Mouse (Mus musculus) lung, embryonic 15.5 days (tissue): ENCODE measurements around the gene Gm47959. TPM values are rescaled to one million over a fixed set of nuclear protein-coding genes. Genes with fewer than 3 reads are reported as not detected.
"Not testable (repeated sequence)": the region's sequence is repeated elsewhere in the genome, so short reads cannot be mapped to it uniquely, and the experiment has no call there.

Experiments used
- ATAC-seq: fragments of 200-750 bp; cut with Nextera tagmentation; 2 replicates; pipeline ENCODE4 v1.8.0; 2017; ENCODE audit warnings: moderate number of reproducible peaks, borderline replicate concordance; ENCODE audit not compliant: low FRiP score, low TSS enrichment; ENCODE audit errors: extremely low read depth
- H3K27ac ChIP-seq: fragments of 300-500 bp; sonication (generic); 2 replicates; pipeline ENCODE4 v1.5.1; 2015; ENCODE audit warnings: moderate library complexity, mild to moderate bottlenecking, inconsistent platforms
- H3K27me3 ChIP-seq: fragments of 300-500 bp; sonication (generic); 2 replicates; pipeline ENCODE4 v1.6.1; 2015; ENCODE audit warnings: inconsistent platforms
- H3K36me3 ChIP-seq: fragments of 300-500 bp; sonication (generic); 2 replicates; pipeline ENCODE4 v1.6.1; 2015; ENCODE audit warnings: inconsistent platforms
- H3K4me1 ChIP-seq: fragments of 300-500 bp; sonication (generic); 2 replicates; pipeline ENCODE4 v1.6.1; 2015; ENCODE audit warnings: inconsistent platforms
- H3K4me2 ChIP-seq: fragments of 300-500 bp; sonication (generic); 2 replicates; pipeline ENCODE4 v1.6.1; 2015; ENCODE audit warnings: inconsistent platforms, mild to moderate bottlenecking, moderate library complexity
- H3K4me3 ChIP-seq: fragments of 300-500 bp; sonication (generic); 2 replicates; pipeline ENCODE4 v1.5.1; 2015; ENCODE audit warnings: mild to moderate bottlenecking, inconsistent platforms
- H3K9ac ChIP-seq: fragments of 300-500 bp; sonication (generic); 2 replicates; pipeline ENCODE4 v1.6.1; 2015; ENCODE audit warnings: inconsistent platforms
- H3K9me3 ChIP-seq: fragments of 300-500 bp; sonication (generic); 2 replicates; pipeline ENCODE4 v1.6.1; 2016; ENCODE audit warnings: inconsistent platforms
- WGBS: fragments of 180-500 bp; shearing (Covaris S2); methylation state at CpG from one replicate; pipeline ENCODE4 v1.1.7; 2015; 5-methylcytosine and 5-hydroxymethylcytosine counted together
- polyA plus RNA-seq: library from polyadenylated mRNA; unstranded; fragments of >200 nt; fragmentation: Nextera tagmentation; extraction: Ambion mirVana; gene quantifications from 2 replicates; pipeline ENCODE4 v1.2.1, GENCODE M21; 2015

Gene Gm47959
- not detected in 2 replicates for polyA plus RNA-seq

DNA sequence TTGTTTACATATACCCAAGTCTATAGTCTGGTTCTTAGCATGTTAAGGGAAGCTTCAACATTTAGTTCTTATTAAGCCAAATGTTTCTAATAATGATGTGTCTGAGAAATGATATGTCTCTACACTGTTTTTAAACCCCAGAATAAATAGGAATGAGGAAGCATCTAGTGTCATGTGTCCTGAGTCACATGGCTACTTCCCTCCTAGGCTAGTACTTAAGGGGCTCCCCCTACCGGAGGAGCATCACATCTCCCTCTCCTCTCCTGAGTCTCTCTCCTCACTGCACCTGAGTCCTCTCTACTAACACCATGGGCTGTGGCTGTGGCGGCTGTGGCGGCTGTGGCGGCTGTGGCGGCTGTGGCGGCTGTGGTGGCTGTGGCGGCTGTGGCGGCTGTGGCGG lies at the start of gene Gm47959:
Gene Gm47959 (plus strand): TSS at position 243 of the 400 bp plus-strand sequence.
- H3K27me3 ChIP-seq, H3K27ac ChIP-seq, H3K9me3 ChIP-seq, H3K4me2 ChIP-seq, H3K36me3 ChIP-seq, ATAC-seq, H3K9ac ChIP-seq, H3K4me1 ChIP-seq, H3K4me3 ChIP-seq: not testable (repeated sequence)
- 92% methylated on average over 5 of the region's 9 CpGs for WGBS

DNA sequence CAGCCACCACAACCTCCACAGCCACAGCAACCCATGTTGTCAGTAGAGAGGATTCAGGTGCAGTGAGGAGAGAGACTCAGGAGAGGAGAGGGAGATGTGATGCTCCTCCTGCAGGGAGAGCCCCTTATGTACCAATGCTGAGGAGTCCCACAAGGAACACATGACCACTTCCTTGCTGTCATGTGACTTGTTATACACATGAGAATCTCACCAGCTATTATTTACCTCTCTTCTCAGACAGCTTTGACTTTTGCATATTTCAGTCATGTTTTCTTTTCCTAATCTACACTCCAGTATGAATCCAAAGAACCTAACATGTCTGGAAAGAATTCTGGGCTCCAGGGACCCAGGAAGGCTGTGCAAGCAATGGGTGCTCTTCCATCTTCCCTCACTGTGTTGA lies 44.4 kb upstream of the Gm47959 start, which contains the start of gene Gm7544:
Gene Gm7544 (minus strand): TSS at position 101 of the 400 bp plus-strand sequence.
- H3K9ac ChIP-seq, H3K4me1 ChIP-seq, H3K36me3 ChIP-seq, H3K9me3 ChIP-seq, ATAC-seq, H3K27ac ChIP-seq, H3K27me3 ChIP-seq, H3K4me2 ChIP-seq, H3K4me3 ChIP-seq: not testable (repeated sequence)

DNA sequence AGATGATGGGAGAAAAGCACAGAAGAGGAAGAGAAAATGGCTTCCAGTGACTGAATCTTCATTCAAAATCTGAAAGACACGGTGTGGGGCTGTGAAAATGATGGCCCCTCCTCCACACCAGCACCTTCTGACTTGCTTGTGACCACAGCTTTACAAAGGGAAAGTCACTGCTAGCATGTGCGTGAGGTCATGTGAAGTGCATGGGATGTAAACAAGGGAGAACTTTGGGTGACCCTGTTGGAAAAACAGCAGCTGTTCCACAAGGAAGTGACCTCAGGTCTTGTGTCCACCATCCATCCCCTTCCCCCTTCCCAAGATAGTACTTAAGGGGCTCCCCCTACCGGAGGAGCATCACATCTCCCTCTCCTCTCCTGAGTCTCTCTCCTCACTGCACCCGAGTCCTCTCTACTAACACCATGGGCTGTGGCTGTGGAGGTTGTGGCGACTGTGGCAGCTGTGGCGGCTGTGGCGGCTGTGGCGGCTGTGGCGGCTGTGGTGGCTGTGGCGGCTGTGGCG lies 40.4 kb upstream of the Gm47959 start, which contains the start of gene Gm47955:
Gene Gm47955 (plus strand): TSS at position 417 of the 516 bp plus-strand sequence.
- Histone ChIP-seq H3K9me3 (no peaks in the 10 kb centered on the region), H3K27ac (no peak within 1 kb of the TSS), H3K4me2 (no peak within 1 kb of the TSS), H3K4me1 (no peaks in the 10 kb centered on the region), H3K4me3 (no peak within 1 kb of the TSS), H3K27me3 (no peaks in the 10 kb centered on the region), H3K9ac (no peak within 1 kb of the TSS), H3K36me3 (no peaks in the 10 kb centered on the region)
- no peak for ATAC-seq
- 83% methylated on average over 11 of the region's 11 CpGs for WGBS

DNA sequence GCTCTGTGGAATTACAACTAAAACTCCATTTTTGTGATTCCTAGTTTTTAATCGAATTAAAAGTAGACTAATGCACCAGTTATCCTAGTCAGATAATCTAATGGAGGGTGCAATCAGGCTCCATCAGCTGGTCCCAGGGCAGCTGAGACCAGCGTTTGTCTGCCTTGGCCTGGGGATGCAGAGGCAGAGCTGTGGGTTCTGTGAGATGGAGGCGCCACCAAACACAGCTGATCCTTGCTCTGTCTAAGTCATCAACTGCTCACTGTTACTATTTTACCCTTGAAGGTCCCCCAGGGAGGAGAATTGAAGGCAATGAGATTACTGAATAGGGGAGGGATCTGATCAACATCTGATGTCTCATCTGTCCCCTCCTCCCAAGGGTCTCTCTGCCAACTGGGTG lies 33.9 kb upstream of the Gm47959 start:
- WGBS = 68% methylated on average over 3 of the region's 3 CpGs
- Histone ChIP-seq H3K27me3 (no peaks in the 10 kb centered on the region), H3K36me3 (no peaks in the 10 kb centered on the region), H3K4me3 (no peak overlapping the region), H3K27ac (no peak overlapping the region), H3K9ac (no peak overlapping the region), H3K4me1 (no peaks in the 10 kb centered on the region), H3K9me3 (no peaks in the 10 kb centered on the region), H3K4me2 (no peak overlapping the region)
- no peak for ATAC-seq

DNA sequence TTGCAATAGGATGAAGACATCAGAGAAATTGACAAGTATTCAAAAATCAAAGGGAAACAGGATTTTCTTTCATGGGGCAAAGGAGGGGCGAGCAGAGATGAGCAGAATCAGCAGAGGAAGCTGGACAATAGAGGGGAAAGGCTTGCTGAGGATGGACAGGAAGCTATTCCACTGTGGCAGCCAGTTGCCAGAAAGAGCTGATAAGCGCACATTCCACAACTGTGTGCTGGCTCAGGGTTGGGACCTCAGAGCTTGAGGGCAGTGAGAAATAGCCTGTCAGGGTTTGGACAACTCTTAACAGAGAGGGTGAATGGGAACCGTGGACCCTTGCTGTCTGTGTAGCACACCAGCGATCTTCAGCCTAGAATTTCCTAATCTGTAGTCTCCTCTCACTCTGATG lies 28.3 kb upstream of the Gm47959 start:
- WGBS = 20% methylated on average over 4 of the region's 4 CpGs
- Histone ChIP-seq H3K27ac (peak overlapping the region; percentile 49), H3K36me3 (no peaks in the 10 kb centered on the region), H3K27me3 (no peaks in the 10 kb centered on the region), H3K9me3 (no peaks in the 10 kb centered on the region), H3K4me3 (no peak overlapping the region), H3K4me2 (no peak overlapping the region), H3K4me1 (peaks cover 6% of the 10 kb centered on the region; the same call in 1 of the 2 replicates), H3K9ac (no peak overlapping the region)
- ATAC-seq = peak; percentile 71; the same call in 1 of the 2 replicates

DNA sequence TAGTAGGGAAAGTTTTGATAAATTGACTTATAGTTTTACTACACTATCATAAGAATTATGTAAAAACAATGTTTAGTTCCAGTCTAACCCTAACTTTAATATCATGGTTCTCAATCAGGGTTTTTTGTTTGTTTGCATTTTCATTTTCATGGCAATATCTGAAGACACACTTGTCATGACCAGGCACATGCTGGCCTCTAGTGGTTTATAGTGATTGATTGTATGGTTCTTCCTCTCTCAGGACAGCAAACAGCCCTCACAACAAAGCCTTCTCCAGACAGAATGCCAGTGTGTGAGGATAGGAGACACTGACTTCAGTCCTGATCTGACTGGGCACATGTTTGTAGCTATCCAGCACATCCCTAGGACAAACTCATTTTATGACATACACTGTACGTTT lies 27.1 kb upstream of the Gm47959 start:
- WGBS = 57% methylated on average over 1 of the region's 1 CpGs
- Histone ChIP-seq H3K4me1 (peaks cover 6% of the 10 kb centered on the region; the same call in 1 of the 2 replicates), H3K4me2 (no peak overlapping the region), H3K36me3 (no peaks in the 10 kb centered on the region), H3K4me3 (no peak overlapping the region), H3K9ac (no peak overlapping the region), H3K9me3 (no peaks in the 10 kb centered on the region), H3K27ac (peak overlapping the region; percentile 67), H3K27me3 (no peaks in the 10 kb centered on the region)
- no peak for ATAC-seq

DNA sequence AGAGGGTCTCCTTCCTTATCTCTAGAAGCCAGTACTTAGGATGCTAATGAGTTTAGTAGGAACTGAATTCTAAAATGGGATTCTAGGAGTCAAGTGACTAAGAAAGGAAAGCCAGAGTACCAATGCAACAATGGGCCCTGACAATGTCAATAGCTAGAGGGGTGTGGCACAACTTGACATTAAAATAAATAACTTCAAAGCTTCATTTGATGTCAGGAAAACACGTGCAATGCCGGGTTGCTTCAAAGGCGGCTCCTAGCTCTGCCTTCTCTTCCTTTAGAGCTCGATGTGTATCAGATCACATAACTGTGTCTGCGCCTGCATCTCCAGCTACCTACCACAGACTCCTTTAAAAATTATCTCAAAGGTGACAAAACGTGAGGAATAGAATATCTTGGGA lies 26.4 kb upstream of the Gm47959 start:
- ATAC-seq = peak; percentile 67; the same call in 1 of the 2 replicates
- no peak overlapping the region for H3K4me2 ChIP-seq
- no peak overlapping the region for H3K4me3 ChIP-seq
- no peak overlapping the region for H3K9ac ChIP-seq
- peak overlapping the region; percentile 67 for H3K27ac ChIP-seq
- 46% methylated on average over 6 of the region's 6 CpGs for WGBS
- H3K27me3 ChIP-seq = no peaks in the 10 kb centered on the region
- H3K36me3 ChIP-seq = no peaks in the 10 kb centered on the region
- H3K4me1 ChIP-seq = peaks cover 6% of the 10 kb centered on the region; the same call in 1 of the 2 replicates
- no peaks in the 10 kb centered on the region for H3K9me3 ChIP-seq

DNA sequence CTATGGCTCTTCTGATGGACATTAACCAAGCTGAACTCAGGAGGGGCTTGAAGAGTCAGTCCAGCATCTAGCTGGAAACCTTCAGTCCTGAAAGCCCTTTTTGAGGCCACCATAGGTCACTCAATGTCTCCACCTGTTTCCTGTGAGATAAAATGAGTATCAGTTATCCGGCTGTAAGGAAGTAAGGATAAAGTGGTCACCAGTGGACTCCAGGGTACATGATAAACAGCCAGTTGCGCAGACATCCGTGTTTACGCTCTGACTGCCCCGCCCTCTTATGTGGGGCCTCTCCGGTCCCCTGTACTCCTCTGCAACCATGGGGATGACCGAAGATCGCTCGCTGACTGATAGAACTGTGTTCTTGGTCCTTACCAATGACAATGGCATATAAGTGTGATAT lies 26.0 kb upstream of the Gm47959 start:
- Histone ChIP-seq H3K4me2 (no peak overlapping the region), H3K9ac (no peak overlapping the region), H3K27ac (peak overlapping the region; percentile 67), H3K4me1 (peaks cover 6% of the 10 kb centered on the region; the same call in 1 of the 2 replicates), H3K4me3 (no peak overlapping the region), H3K36me3 (no peaks in the 10 kb centered on the region), H3K9me3 (no peaks in the 10 kb centered on the region), H3K27me3 (no peaks in the 10 kb centered on the region)
- WGBS = 64% methylated on average over 9 of the region's 9 CpGs
- peak; percentile 65 for ATAC-seq

DNA sequence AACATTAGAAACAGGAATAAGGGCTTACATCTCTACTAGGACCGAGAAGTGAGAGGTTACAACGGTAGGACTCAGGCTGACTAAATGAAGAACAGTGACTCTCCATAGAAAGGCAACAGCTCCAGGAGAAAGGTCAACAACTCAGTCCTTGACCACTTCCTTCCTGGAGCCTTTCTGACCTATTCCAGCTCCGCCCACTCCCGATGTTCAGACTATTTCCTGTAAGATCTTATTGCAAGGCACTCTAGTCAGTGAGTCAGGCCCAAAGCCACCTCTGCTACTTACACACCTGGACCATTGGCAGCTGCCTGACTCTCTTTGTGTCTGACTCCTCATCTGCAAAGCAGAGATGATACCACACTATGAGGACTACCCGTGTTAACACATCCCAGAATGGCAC lies 24.6 kb upstream of the Gm47959 start:
- Histone ChIP-seq H3K9ac (no peak overlapping the region), H3K27me3 (no peaks in the 10 kb centered on the region), H3K4me3 (no peak overlapping the region), H3K4me1 (peaks cover 6% of the 10 kb centered on the region; the same call in 1 of the 2 replicates), H3K27ac (no peak overlapping the region), H3K9me3 (no peaks in the 10 kb centered on the region), H3K36me3 (no peaks in the 10 kb centered on the region), H3K4me2 (no peak overlapping the region)
- WGBS = 64% methylated on average over 5 of the region's 5 CpGs
- ATAC-seq = no peak

DNA sequence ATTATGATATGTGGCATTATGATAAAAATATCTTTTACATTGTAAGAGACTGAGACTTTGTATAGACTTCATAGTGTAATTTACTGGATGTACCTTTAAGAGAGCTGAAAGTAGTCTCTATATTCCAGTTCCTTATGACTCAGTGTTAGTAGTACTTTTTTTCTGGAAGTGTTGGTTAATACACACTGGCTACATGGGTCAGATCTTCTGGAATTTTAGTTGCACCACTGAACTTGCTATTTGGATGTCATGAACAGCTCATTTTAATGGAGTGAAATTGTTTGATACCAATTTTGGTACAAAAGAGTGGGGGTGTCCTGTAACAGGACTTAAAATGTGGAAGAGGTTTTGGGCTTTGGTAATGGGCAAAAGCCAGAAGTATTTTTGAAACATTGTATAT lies 22.5 kb upstream of the Gm47959 start:
- H3K36me3 ChIP-seq = no peaks in the 10 kb centered on the region
- H3K27me3 ChIP-seq = no peaks in the 10 kb centered on the region
- H3K9ac ChIP-seq = no peak overlapping the region
- no peak overlapping the region for H3K4me3 ChIP-seq
- H3K27ac ChIP-seq = no peak overlapping the region
- no peaks in the 10 kb centered on the region for H3K4me1 ChIP-seq
- H3K9me3 ChIP-seq = no peaks in the 10 kb centered on the region
- H3K4me2 ChIP-seq = no peak overlapping the region
- ATAC-seq = no peak

DNA sequence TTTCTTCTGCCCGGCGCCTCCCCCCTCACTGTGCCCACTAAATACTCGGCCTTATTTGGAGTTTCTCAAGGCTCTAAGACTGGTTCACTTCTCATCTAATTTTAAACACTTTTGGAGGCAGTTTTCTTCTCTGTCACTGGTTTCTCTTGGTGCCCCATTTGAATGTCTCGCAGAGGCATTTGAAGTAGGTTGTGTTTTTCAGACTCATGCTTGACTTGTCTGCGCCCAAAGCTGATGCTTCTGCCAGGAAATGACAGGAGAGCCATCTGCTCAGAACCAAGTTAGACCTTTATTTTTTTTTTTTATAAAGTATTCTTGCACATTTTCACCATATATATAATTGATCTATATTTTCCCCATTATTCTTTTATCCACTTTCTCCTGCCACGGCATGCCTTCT lies 13.6 kb upstream of the Gm47959 start:
- no peak overlapping the region for H3K4me2 ChIP-seq
- no peaks in the 10 kb centered on the region for H3K27me3 ChIP-seq
- no peak overlapping the region for H3K9ac ChIP-seq
- H3K27ac ChIP-seq = no peak overlapping the region
- no peak overlapping the region for H3K4me3 ChIP-seq
- no peaks in the 10 kb centered on the region for H3K4me1 ChIP-seq
- H3K36me3 ChIP-seq = no peaks in the 10 kb centered on the region
- 82% methylated on average over 6 of the region's 6 CpGs for WGBS
- H3K9me3 ChIP-seq = no peaks in the 10 kb centered on the region
- ATAC-seq = no peak

DNA sequence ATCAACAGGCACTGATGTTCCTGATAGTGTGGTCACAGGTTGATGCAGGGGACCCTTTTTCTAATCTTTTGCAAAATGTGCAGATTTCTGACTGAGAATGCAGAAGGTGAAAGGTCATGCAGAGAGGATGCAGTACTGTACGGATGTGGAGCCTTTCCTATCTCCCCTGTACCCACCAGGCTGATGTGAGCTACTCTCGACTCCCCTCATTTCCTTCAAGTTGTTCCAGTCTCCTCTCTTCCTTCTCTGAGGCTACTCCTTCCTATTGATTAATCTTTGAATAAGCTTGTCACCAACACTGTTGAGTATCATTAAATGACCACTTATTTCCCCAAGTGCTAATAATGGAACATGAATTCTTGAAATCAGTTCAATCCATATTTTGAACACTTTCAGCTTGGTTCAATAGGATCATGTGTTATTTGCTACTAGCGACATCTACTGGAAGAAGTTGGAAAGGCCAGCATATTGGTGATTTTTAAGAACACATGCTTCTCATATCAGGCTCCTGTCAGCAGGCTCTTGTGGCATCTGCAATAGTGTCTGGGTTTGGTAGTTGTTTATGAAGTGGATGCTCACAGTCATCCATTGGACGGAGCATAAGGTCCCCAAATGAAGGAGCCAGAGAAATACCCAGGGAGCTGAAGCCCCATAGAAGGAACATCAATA lies 12.7 kb upstream of the Gm47959 start:
- Histone ChIP-seq H3K4me1 (no peaks in the 10 kb centered on the region), H3K36me3 (no peaks in the 10 kb centered on the region), H3K4me2 (no peak overlapping the region), H3K9ac (no peak overlapping the region), H3K9me3 (no peaks in the 10 kb centered on the region), H3K4me3 (no peak overlapping the region), H3K27ac (no peak overlapping the region), H3K27me3 (no peaks in the 10 kb centered on the region)
- 21% methylated on average over 4 of the region's 4 CpGs for WGBS
- 0 out of 2 replicates have a peak, but pooled peaks have one; percentile 23 for ATAC-seq
